Mouse (Mus musculus) T-helper 1 cell (primary cell): ENCODE data around the gene Chchd1.

ENCODE experiments used
- in situ Hi-C: fragments of 300-600 bp; cut with MboI, MseI; formaldehyde crosslinking; loops from one replicate; pipeline ENCODE4 v1.15.1; 2025; ENCODE audit warnings: high pct_unique_total_duplicates

Chchd1 gene

DNA sequence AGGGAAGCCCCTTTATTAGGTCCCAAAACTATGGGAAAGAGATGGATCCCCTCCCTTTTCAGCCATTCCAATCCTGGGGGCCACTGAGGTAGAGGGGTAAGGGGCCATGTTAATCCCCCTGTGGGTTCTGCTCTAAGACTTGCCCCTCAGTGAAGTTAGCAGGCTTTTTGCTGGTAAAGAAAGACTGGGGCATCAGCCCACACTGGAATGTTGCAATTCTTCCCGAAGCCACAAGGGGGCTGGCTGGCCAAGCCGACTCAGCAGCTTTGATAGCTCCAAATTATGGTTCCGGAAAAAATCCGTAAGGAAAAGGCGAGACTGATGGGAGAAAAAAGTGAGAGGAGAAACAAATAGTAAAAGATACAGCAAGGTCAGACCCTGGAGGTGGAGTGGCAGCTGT lies 21.2 kb downstream of the Chchd1 start:
- in situ Hi-C loops = no loop called here

DNA sequence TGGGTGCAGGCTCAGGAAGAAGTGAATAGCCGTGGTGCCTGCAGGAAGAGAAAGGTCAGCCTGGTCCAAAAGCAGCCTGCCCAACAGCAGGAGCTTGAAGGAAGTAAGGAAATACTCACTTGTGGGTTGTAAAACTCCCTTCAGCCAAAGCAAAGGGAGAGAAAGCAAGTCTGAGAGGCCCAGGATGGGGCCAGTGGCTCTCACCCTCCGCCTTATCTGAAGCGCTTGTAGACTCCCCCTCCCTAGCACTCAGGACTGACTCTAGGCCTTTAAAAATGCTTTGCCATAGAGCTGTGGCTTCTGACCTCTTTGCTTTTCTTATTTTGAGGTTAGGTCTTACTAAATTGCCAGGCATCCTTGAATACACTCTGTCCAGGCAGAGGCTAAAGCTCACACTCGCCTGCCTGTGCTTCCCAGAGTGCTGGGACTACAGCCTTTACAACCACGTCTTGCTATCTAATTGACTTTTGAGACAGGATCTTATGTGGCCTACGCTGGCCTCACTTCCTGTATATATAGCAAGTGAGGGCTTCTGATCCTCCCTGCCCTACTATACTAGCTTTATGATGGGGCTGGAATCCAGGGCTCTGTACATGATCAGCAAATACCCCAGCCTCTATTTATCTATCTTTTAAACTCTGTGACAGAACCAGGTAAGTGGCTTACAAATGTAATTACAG lies 23.0 kb downstream of the Chchd1 start:
- in situ Hi-C loops = no loop called here

DNA sequence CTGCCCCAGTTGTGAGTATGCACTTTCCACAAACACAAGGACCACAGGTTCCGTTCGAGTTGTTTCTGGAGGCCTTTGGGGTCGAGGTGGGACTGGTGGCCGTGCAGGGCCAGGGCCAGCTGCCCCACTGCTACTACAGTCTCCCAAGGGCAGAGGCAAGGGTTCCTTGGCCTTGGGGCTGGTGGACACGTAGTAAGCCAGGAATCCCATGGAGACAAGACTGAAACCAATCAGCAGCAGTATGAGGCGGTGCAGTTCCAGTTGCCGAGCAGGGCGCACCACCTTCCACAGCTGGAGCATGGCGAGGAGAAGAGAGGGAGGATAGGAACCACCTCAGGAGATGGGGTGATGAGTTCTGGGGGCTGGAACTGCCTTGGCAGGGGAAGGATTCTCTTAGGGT lies 27.1 kb downstream of the Chchd1 start:
- in situ Hi-C loops = no loop called here

DNA sequence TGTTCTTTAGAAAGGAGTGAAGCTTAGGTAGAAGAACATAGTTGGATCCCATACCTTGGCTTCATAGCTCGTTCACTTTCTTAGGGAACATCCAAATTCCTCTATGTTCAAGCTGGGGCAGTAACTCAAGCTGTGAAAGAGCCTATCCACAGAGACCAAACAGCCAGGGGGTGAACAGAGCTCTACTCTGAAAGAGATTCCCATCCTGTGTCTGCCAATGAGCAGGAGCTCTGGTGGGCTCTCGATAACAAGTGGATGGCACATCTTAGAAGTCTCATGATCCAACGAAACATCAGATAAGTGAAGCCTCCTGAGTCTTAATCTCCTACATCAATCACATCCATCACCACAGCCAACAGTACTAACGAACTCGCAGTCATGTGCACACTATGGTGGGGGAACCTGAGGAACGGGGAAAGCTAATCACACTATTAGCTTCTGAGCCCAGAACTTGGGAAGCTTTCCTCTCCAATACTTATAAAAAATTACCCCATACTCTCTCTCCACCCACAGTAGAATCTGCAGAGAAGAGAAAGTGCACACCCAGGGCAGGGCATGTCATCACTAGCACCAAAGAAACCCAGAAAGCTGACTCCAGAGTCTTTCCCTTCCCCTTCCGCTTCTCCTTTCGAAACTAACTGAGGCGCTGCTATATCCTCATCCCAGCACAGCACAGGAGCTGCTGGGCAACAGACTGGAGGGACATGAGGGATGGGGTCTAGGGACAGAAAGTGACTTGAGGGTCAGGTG lies 28.2 kb downstream of the Chchd1 start:
- in situ Hi-C loops = no loop called here

DNA sequence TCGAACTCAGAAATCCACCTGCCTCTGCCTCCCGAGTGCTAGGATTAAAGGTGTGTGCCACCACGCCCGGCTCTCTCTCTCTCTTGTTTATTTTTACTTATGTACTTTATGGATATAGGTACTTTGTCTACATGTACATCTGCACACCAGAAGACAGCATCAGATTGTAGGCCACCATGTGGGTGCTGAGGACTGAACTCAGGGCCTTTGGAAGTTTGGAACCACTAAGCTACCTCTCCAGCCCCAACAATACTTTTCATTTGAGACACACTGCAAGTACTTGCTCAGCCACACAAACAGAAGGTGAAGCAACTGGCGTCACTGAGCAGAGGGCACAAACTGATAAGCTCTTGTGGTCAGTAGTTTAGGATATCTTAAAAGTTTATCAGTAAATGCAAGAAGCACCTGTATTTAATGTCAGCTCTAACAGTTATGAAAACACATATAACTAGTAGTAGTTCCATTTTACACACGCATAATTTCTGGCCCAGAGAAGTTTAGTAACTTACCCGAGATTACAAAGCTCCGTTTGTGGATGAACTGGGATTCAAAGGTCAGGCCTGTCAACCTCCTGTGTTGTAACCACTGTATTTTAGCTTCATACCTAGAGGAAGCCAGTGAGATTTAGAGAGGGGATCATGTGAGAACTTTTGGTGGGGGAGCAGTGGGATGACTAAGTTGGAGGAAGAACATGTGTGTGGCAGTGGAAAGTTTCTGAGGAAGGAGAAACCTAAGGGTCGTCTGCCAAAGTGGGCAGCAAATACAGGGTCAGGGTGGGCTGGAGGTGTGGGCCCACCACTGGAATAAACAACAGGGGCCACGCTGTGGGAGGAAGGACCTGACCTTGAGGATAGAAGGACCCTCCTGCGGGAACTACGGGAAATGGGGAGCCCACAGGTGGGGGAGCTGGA lies 30.5 kb downstream of the Chchd1 start:
- in situ Hi-C loops = no loop called here

DNA sequence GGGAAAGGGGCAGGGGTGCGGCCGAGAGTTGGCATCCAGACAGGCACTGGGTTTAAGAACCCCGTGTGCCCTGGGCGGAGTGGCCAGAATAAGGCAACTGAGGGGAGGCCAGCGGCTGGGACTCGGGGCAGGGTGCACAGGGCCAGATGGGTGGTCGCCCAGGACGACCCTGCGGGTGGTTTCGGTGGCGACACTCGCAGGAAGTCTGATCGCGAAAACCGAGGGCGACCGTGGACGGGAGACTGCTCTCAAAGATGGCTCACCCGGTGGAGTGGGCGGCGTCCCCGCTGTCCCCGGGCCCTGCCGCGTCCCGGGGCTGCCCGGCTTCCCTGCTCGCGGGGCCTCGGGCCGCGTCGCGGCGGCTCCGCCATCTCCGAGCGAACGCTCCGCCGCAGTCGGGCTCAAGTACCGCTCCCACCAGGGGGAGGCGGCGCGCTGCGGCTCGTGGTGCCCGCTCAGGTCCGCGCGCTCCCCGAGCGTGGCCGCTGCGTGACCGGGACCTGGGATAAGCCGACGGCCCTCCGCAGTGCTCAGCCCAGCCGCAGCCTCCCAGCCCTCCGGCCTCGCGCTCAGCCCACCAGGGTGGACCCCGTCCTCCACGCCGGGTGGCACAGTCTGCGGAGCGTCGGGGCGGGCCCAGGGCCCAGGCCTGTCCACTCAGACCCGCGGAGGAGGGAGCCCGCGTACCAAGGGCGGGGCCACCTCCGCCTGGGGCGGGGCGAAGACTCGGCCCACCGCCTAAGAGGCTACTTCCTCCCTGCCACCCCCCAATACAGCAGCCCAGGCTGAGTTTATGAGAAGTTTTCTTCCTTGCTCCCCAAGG lies 31.4 kb downstream of the Chchd1 start, which contains the start of gene Ndst2:
Ndst2 (minus strand) TSS at position 611 of the 823 bp plus-strand sequence.
- in situ Hi-C loops = no loop called here

DNA sequence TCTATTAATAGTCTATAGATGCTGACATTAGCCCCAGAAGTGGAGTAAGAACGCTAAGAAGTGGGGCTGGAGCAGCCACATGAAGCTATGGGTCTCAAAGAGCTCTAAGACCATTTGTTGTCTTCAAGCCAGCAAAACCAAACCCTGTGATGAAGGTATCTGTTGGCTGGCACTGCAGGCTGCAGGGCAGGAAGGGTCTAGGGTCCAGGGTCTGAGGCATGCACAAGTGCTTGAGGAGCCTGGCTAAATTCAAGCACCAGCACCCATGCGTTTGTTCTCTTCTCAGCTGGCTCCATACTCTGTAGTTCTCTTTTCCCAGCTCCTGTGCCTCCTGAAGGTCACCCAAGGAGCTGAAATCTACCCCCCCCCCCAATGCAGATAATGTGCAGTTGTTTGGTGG lies 32.2 kb downstream of the Chchd1 start:
- in situ Hi-C loops = no loop called here

DNA sequence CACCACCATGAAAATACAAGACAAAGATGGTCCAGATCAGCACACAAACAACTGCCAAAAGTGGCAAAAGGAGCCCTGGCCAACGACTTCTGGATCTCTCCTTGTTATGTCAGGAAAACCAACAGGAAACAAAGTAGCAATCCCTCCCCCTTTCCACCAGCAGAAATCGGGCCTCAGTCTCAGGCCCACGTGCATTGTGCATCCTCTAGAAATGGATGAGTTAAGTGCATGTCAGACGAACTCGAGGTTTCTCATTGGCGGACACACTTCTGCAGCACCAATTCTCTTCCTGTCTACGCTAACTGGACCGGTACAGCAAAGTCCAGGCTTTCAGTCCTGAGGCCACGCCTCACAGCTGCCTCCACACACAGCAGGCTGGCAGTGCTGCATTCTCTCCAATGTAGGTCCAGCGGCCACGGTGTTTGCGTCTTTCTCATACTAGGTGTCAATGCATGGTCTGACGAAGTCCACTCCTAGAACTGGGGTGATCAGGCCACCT lies 33.1 kb downstream of the Chchd1 start:
- in situ Hi-C loops = no loop called here

DNA sequence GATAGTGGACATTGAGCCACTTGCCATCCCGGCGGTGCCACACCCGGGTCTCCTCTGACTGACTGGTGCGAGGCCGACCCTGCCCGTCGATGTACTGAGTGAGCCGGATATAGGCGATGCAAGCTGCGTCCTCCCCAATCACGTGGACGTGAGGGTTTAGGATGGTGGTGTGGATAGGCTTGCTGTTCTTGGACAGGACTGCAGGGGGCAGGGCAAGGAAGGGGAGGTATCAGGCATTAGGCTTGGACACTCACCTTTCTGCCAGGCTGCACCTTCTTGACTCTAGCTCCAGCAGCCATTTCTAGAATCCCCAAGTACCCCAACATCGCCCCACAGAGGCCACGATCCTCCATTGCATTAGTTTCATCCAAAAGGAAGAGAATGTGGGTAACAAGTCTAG lies 34.5 kb downstream of the Chchd1 start:
- in situ Hi-C loops = no loop called here

DNA sequence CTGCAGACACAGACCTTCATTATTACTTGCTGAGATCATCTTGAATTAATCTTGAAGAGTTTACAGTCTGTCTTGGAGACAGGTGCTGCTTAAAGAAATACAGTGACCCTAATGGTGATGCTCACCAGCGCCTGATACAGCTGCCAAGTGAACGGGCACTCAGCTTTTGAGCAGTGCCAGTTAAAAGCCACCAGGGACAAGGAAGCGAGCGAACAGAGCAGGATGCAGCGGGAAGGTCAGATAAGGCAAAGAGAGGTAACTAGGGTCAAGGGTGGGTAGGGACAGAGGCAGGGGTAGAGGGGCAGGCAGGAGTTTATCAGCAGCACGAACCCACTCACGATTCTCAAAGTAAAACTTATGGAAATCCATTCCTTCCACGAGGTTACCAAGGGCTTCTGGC lies 35.7 kb downstream of the Chchd1 start:
- in situ Hi-C loops = no loop called here

DNA sequence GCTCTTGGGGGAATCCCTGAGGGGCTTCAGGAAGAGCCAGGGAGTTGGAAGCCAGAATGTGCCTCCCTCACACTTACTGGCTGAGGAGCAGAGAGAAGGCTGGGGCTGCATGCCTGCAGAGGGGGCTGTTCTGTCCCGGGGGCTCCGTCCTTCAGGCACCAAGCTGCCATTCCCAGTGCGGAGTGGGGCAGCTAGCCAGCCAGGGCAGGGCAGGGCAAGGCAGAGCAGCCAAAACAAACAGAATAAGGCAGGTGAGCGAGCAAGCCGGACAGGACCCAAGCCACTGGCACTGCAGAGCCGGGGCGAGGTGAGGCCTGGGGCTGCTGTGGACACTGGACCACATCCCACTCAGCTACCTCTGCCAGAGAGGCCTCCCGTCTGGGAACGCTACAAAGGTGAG lies 38.5 kb downstream of the Chchd1 start:
- in situ Hi-C loops = no loop called here

DNA sequence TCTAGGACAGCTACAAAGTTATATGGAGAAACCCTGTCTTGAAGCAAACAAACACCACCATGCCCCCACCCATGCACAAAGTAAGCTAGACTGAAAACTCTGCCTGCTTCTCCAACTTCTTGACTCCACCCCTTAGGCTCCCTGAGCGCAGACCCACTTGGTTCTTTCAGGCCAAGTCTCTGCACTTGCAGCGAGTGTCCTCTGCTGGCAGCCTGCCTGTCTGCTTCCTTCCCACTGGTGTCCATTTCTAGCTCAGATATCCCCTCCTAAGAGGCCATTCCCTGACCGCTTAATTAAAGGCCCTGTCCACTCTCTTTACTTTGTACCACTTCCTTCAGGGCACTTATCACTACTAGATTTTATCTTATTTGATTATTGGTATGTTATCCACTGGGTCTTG lies 40.8 kb downstream of the Chchd1 start:
- in situ Hi-C loops = no loop called here

DNA sequence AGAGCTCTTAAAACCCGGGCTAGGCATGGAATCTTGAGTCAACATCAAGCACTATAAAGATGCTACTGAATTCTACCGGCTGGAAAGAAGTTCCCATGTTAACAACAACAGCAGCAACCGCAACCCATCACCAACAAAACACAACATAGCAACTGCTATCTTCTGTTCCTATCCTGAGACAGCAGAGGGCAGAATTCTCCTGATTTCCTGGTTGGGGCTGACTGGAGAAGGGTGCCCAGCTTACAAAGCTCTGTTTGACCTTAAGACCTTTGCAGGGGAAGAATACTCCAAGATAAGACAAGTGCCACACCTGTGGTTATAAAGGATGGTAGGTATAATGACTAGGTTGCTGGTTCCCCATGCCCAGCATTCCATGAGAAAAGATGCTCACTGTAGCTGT lies 44.1 kb downstream of the Chchd1 start:
- in situ Hi-C loops = no loop called here

DNA sequence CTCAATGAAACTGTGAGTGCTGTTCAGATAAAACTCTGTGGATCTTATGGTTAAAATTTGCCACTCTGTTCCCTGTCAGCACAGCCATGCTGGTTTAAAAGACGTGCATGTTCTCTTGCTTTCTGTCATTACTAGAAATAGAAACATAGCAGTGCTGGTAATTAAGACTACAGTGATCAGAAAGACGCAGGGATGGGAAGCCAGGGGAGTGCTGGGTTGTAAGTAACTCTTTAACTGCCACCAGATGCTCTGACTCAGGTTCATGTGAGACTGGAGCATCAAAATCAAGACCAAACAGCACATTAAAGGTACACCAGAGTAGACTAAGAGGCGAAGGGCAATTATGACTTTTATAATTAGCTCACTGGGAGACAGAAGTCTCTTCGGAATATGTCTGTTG lies 45.6 kb downstream of the Chchd1 start:
- in situ Hi-C loops = no loop called here

DNA sequence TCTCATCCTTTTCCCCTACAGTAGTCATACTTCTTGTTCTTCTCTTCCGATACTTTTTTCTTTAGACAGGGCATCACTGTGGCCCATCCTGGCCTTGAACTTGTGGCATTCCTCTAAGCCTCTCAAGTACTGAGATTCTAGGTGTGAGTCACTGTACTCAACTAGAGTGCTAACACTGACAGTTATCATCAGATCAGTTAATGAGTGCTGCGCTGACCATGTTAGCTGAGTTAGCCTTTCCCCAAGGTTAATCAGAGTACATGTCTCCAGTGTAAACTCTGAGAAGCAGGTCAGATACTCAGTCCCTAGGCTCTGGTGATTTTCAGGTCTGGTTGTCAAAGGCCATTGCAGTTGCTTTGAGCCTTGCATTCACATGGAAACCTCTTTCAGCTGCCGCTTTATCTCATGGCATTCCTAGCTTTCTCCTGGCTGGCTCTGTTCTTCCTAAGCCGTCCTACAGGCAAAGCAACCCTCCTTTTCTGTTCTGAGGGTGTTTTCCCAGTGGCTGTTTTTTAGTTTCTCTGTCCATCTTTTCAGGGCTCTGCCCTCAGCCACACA lies 46.8 kb downstream of the Chchd1 start:
- in situ Hi-C loops = no loop called here

DNA sequence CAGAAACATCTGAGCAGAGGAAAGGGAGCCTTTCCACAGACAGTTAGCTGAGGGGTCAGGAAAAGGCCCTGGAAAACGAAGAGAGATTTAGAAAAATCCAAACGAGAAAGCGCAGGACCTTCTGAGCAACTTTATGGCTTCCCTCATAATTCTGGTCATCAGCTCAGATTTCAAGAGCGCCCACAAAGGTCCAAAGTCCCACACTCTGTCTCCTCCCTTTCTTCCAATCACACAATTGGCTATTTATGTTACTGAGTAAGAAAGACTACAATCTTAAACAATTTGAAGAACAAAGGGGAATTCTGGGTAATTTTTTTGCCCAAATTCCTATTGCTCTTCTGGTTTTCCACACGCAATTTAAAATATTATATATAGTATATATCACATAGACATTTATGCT lies 47.7 kb downstream of the Chchd1 start:
- in situ Hi-C loops = no loop called here

DNA sequence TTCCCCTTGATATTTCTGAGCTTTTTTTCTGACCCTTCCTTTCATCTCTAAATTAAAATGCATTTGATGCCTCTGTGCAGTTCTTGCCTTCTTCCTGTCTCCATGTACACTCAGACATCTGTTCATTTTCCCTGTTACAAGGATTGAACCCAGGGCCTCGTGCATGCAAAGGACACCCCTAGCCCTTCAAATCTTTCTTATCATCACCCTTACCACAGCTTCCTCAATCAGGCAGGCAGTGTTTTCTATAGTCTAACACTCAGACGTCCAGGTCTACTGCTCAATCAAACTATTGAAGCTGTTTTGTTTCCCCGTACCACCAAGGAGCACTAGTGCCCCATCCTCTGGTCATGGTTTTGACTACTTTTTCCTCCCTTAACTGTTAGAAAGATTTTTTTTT lies 51.0 kb downstream of the Chchd1 start:
- in situ Hi-C loops = no loop called here
